Mouse (Mus musculus): ENCODE measurements at regions not wholly inside any gene's neighbourhood (a gene's known extent, or its start where the extent isn't known, plus 50 kb on each side); places are given as distances from the start of the nearest gene placed in this dataset.

DNA sequence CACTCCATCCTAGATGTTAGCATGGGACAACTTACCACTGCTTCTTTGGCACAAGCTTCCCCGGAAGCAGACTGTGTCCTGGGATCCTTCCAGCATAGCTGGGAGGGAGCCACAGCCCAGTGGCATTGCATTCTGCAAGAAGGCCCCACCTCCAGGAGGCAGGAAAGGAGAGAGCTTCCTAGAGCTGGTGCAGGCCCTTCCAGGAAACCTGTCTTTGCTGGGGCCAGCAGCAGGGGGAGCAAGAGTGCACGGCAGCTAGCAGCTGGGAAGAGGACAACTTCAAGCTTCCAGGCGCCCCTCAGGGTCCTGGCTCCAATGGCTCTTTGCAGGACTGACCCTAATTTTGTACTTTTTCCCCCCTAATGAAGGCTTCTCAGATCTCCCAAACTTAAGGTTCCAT, 115.4 kb upstream of the Sorcs3 start:
- peak; percentile 57 for DNase-seq (ENCODE audit: low spot score)

DNA sequence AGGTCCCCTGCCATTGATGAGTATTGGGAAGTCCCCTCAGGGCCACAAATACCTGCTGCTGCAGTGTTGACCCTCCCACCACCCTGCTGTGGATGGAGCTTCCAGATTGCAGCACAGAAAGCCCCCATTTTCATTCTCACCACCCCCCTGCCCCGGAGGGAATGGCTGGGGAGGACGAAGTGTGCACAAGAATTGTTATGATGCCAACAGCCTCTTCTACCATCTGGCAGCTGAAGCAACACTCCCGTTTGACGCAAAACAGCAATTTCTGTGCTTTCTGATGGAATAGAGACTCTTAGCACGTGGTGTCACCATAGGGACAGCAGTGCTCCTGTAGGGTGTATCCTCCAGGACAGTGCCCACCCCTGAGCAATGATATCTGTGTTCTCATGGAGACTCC, 108.5 kb upstream of the Sorcs3 start:
- DNase-seq (ENCODE audit: low spot score): no peak

DNA sequence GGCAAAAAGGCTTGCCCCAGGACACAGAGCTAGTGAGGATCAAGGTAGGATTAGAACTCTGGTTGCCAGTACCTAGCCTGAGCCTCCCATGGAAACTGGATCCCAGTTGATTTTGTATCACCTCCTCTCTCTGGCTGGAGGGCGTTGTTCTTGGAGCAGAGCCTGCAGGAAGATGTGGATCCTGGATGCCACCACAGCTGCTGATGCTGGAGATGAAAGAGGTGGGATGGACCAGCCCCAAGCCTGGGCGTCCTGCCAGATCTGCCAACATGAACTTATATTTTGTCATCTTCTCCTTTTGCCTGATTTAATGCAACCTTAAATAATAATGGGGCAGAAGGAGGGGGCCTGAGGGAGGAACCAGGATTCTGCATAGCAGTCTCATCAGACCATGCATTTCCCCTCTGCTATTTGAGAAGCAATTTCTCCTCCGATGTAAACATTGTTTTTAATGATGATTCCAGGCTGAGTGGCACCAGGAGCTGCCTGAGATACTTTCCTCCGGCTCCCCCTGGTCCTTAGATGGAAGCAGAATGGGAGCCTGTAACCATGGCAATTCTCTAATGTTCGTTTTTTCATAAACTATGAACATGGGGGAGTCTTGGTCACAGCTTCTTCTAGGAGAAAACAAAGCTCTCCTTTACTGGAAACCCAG, 107.8 kb upstream of the Sorcs3 start:
- no peak for DNase-seq (ENCODE audit: low spot score)

DNA sequence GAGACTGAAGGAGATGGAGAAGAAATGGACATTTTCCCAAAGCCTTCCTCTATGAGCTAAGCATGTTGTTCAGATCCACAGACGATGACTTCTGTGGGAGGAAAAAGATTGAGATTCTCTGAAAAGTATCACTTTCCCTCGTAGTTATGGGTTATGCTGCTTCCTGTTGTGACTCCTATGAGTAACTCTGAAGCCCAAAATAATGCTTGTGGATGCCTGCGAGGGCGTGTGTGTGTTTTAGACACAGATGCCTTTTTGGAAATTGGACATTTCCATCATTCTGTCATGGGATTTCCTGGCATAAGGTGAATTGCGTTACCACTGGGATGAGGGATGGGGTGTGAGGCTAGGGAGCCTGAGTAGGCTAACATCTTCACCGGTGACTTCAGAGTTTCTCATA, 104.8 kb upstream of the Sorcs3 start:
- DNase-seq (ENCODE audit: low spot score): no peak

DNA sequence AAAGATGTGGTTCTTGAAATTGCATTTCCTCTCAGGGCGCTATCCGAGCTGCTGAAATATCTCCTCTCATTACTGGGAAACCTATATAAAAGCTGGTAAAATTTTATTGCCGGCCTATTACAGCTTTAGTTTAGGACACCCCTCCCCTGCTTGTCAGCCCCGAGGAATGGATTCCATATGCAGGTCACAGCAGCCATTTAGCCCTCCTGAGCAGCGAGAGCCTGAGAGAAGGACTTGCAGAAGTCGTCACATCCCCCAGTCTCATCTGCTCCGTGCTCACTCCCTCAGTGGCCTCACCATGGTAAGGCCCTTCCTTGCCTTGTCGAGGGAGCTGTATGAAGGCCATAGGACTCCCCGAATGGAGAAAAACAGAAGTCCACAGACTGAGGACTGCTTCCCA, 90.7 kb upstream of the Sorcs3 start:
- no peak for DNase-seq (ENCODE audit: low spot score)

DNA sequence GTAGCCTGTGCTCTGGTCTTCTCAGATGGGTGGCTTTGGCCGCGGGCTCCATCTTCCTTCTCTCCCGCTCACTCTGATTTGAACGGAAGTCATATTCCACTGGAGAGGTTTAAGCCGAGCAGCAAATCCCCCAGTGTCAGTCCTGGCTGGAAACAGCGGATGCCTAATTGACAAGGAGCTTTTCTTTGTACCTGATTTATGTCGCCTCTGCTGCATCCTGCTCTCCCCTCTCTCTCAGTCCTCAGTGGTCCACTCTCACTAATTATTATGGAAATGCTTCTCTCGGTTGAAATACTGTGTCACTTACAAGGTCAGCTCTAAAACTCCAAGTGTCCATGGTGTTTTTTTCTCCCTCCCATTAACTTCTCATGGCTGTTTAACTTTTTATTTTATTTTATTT, 90.1 kb upstream of the Sorcs3 start:
- peak; percentile 17 for DNase-seq (ENCODE audit: low spot score)

DNA sequence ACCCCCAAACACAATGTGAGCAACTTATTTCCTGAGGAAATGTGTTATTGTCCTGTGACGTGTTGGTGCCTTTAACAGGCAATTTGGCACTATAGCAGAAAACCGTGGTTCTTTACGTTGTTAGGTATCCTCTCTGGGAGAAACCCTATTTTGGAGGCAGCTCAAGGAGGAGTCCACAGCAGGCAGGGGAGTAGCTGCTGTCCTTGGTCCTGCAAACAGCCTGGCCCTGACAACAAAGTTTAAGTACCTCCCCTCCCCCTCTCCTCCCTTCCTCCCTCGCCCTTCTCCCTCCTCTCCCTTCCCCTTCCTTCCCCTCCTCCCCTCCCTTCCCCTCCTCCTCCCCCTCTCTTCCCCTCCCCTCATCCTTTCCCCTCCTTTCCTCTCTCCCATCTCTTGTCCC, 89.1 kb upstream of the Sorcs3 start:
- no peak for DNase-seq (ENCODE audit: low spot score)

DNA sequence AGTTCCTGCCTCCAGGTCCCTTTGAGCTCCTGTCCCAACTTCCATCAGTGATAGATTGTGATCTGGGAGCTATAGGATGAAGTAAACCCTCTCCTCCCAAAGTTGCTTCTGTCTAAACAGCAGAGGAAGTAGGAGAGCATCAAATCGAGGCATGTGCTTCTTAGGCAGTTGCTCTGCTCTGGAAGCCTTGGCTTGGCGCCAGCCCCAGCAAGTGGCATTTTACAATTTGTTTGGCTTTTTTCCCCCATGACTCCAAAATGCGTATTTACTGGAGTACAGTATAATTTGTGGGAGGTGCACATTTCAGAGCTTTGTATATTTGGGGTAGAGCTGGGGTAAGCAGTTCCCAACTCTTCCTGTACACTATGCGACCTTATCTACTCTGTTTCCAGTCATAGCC, 88.2 kb upstream of the Sorcs3 start:
- DNase-seq (ENCODE audit: low spot score): no peak

DNA sequence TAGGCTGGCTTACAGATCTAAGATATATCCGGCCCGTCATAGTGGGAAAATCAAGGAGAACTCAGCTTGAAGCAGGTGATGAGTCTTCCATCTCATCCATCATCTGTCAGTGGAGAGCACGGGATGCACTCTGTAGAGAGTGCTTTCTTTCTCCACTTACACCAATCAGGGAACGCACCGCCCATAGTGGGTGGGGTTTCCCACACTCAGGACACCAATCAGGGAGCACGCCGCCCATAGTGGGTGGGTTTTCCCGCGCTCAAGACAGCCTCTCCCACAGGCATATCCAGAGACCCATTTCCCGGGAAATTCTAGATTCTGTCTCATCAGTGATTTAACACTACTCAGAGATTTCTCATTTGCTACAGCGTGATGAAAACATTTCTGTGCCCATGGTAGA, 83.5 kb upstream of the Sorcs3 start:
- DNase-seq (ENCODE audit: low spot score): no peak

DNA sequence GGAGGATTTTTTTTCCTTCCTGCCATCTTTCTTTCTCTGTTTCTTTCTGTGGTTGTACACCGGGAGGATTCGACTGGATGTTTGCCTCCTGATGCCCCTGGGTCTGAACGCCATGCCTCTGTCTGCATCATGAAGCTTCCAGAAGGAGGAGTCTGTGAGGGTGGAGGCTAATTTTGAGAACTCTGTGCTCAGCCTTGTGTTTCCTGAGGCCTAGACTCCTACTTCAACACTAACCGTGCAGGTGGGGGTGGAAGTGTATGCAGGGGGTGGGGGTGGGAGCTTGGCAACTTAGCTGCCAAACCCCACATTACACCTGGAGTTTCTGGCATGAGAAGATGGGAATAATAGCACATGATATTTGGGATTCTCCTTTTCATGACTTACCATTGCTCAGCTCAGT, 82.0 kb upstream of the Sorcs3 start:
- DNase-seq (ENCODE audit: low spot score): no peak

DNA sequence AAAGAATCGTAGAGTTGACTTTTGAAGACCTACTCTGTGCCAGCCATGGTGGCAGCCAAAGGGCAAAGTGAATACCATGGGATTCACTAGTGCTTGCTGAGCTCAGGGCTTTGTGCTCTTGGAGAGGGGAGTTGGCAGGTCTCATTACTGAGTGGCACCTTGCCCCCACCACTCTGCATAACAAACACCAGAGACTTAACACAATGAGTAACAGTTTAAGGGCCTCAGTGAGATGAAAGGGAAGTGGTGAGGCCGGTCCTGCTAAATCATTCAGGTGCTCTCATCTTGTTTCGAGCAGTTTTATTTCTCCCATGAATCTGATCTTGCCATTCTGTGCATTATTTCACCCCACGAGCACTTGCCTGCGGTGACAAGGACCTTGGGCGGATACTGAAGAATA, 80.1 kb upstream of the Sorcs3 start:
- no peak for DNase-seq (ENCODE audit: low spot score)

DNA sequence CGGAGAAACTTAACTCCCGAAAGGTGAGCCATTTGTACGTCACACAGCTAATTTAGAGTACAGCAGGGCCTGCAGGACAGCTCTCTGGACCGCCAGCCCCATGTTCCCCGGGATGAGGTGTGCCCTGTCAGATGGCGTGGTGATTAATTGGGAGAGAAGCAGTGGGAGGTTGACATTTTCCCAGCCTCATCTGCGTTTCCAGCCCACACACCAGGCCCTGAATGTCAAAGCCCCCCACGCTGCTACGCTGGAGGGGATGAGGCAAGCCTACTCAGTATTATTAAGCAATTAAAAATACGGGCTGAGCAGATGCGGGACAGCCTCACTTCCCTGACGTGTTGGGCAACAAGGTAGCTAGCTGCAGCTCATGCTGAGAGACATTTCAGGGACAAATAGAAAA, 77.7 kb upstream of the Sorcs3 start:
- peak; percentile 32 for DNase-seq (ENCODE audit: low spot score)

DNA sequence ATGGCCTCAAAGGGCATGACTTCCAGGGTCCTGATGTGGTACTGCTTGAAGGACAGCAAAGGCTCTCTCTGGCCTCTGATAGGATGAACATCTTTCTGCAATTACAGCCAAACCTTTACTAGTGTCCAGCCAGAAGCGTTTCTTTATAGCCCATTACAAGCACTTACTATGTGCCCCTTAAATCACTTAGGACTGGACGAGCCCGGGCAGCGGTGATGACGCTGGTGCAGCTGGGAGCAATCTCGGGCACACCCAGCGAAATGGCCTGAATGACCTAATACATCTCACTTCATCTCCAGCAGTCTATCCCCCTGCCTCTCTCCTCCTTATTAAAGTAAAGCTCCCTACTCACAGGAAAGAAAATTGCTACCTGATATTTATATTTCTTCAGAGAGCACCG, 69.6 kb upstream of the Sorcs3 start:
- DNase-seq (ENCODE audit: low spot score): no peak

DNA sequence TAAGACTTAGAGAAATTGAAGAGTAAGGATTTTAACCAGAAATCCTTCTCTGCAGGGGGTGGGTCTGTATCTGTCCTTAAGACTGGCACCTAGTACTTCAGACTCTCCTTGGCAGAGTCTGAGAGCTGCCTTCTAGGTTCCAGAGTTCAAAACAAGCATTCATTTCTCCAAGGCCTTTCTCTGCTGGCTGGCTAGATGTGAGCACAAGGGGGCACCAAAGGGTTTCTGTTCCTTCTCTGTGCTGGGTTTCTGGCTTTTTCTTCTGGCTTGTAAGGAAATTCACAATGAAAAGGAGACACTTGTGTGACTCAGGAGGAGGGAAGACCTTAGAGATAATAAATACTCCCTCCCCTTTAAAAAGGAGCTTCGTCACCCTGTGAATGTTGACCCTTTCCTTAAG, 61.7 kb upstream of the Sorcs3 start:
- DNase-seq (ENCODE audit: low spot score): peak; percentile 84

Data from retina, embryonic 14.5 days (tissue).